In genomic region chr6:21830931-21831330, GRCm38 (mm10) we compare ENCODE assay signal across 34 mouse cellular contexts. TPM values are rescaled to one million over a fixed set of nuclear protein-coding genes. Genes with fewer than 3 reads are reported as not detected.
"Had no signal": no experiment of that assay in that cellular context is flagged by ENCODE, and none has a peak within 500 bp of the region (broad histone marks: within the 10 kb centered on the region; RNA-seq: fewer than 3 reads in every experiment).

No protein-coding gene starts in this region.

- H3K9me3 ChIP-seq: heart, embryonic 10.5 days; heart, embryonic 12.5 days; heart, embryonic 13.5 days; heart, embryonic 15.5 days; hindbrain, embryonic 10.5 days; hindbrain, embryonic 12.5 days; hindbrain, embryonic 13.5 days; hindbrain, embryonic 15.5 days; intestine, embryonic 15.5 days; kidney, embryonic 15.5 days had no signal

- H3K9ac ChIP-seq: heart, embryonic 12.5 days; heart, embryonic 13.5 days; heart, embryonic 15.5 days; hindbrain, embryonic 12.5 days; hindbrain, embryonic 13.5 days; hindbrain, embryonic 15.5 days; intestine, embryonic 15.5 days; kidney, embryonic 15.5 days had no signal

- H3K4me1 ChIP-seq: heart, embryonic 10.5 days; heart, embryonic 12.5 days; heart, embryonic 15.5 days; hindbrain, embryonic 10.5 days; hindbrain, embryonic 12.5 days; hindbrain, embryonic 15.5 days had no signal

- H3K4me3 ChIP-seq: heart, embryonic 10.5 days; heart, embryonic 12.5 days; heart, embryonic 13.5 days; heart, embryonic 15.5 days; hindbrain, embryonic 10.5 days; hindbrain, embryonic 12.5 days; hindbrain, embryonic 13.5 days; hindbrain, embryonic 15.5 days; intestine, embryonic 15.5 days; kidney, embryonic 15.5 days; layer of hippocampus, adult 2 months had no signal

- ATAC-seq: hindbrain, embryonic 16.5 days; hindbrain, postnatal 0 days; inflammation-experienced regulatory T-cells, adult 6 months; intestine, embryonic 15.5 days; intestine, embryonic 16.5 days; intestine, postnatal 0 days had no signal

- H3K36me3 ChIP-seq: intestine, embryonic 15.5 days had no signal

- H3K4me2 ChIP-seq: heart, embryonic 11.5 days; heart, embryonic 12.5 days; heart, embryonic 13.5 days; heart, embryonic 15.5 days; hindbrain, embryonic 12.5 days; hindbrain, embryonic 13.5 days; hindbrain, embryonic 15.5 days; intestine, embryonic 15.5 days; kidney, embryonic 15.5 days had no signal

- H3K27ac ChIP-seq: heart, embryonic 10.5 days; heart, embryonic 13.5 days; heart, embryonic 15.5 days; hindbrain, embryonic 10.5 days; hindbrain, embryonic 12.5 days; hindbrain, embryonic 13.5 days; hindbrain, embryonic 15.5 days; hindbrain, postnatal 0 days; intestine, embryonic 15.5 days; kidney, embryonic 15.5 days; kidney, postnatal 0 days; layer of hippocampus, adult 2 months had no signal

- DNase-seq: heart, postnatal 10 days; heart, postnatal 14 days; heart, postnatal 36 days; heart, postnatal 4 days; kidney, adult 11 months; kidney, adult 18-20 months; kidney, adult 2 months; kidney, adult 8-10 months; kidney, adult 9 months; kidney, postnatal 10 days; kidney, postnatal 14 days; kidney, postnatal 25 days; kidney, postnatal 36 days; kidney, postnatal 4 days; layer of hippocampus, adult 9-11 months; layer of hippocampus, postnatal 36 days had no signal

- H3K27me3 ChIP-seq: heart, embryonic 12.5 days; heart, embryonic 13.5 days; heart, embryonic 15.5 days; hindbrain, embryonic 12.5 days; hindbrain, embryonic 13.5 days; hindbrain, embryonic 15.5 days; intestine, embryonic 15.5 days; kidney, embryonic 15.5 days had no signal

RNA-seq across cellular contexts. Expression of gene Tspan12, which starts 21.4 kb away (rescaled TPM):
- polyA plus RNA-seq: inflammation-experienced regulatory T-cells, adult 6 months had no signal
